Mouse (Mus musculus): ENCODE measurements around the gene Tusc2. TPM values are rescaled to one million over a fixed set of nuclear protein-coding genes. Genes with fewer than 3 reads are reported as not detected.
"Not testable (repeated sequence)": the region's sequence is repeated elsewhere in the genome, so short reads cannot be mapped to it uniquely, and the experiment has no call there.

Tusc2 gene
- polyA plus RNA-seq, 1 experiment from 2014 or later: 38.2 TPM

DNA sequence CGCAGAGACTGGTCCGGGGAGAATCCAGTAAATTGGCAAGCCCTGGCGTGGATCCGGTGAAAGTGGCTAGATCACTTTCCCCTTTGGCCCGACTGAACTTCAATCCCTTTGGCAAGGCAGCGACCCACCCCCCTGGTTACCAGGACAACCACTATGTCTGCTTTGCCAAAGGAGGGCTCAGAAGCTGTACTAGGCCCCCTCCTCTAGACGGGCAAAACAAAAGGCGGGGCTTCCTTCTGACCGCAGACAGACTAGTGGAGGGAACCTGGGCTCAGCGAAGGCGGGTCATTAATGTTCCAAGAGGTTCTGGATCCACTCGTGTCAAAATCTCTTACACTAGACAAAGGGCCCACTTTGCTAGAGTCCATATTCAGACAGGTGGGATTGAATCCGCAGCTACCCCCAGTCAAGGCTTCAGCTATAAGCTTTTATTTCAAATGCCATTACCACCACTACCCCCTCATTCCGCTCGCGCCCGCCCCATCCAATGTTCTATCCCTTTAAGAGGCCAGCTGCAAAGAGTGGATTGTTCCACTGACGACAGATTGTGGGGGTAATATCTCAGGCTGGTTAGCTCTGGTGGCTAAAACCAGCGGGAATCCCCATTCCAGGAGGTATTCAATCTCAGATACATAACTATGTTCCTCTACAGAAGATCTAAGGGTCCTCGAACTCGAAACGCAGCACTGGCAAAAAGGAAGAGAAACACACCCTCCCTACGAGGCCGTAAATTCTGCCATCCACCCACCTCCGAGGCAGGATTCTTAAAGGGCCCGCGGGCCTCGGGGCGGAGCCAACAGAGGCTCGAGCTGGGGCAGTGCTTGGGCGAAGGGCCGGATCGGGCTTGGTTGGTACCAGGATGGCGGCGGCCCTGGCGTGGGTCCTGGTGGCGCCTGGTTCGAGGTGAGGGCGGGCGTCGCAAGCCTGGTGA is 5.5 kb downstream of the Tusc2 start:
- H3K4me2 ChIP-seq: peak overlapping the region; percentile 65
- H3K27me3 ChIP-seq (ENCODE audit: insufficient read depth, low read length): no peaks in the 10 kb centered on the region
- H3K27ac ChIP-seq (ENCODE audit: low read depth): peak overlapping the region; percentile 92
- peak overlapping the region; percentile 89 for H3K9ac ChIP-seq
- ATAC-seq (ENCODE audit: insufficient read depth): peak; percentile 82
- no peaks in the 10 kb centered on the region for H3K9me3 ChIP-seq (ENCODE audit: low read depth, low read length)
- WGBS: under 1% methylated on average over 41 of the region's 41 CpGs
- H3K4me1 ChIP-seq (ENCODE audit: insufficient read depth): peaks cover 27% of the 10 kb centered on the region
- H3K4me3 ChIP-seq (ENCODE audit: low read depth, low read length): peak overlapping the region; percentile 84
- no peak for TF ChIP-seq CTCF (IDR thresholded peaks at IDR 0.05; ENCODE audit: low read depth)
- peaks cover 50% of the 10 kb centered on the region for H3K36me3 ChIP-seq (ENCODE audit: insufficient read depth)
- peak; percentile 94 for DNase-seq

DNA sequence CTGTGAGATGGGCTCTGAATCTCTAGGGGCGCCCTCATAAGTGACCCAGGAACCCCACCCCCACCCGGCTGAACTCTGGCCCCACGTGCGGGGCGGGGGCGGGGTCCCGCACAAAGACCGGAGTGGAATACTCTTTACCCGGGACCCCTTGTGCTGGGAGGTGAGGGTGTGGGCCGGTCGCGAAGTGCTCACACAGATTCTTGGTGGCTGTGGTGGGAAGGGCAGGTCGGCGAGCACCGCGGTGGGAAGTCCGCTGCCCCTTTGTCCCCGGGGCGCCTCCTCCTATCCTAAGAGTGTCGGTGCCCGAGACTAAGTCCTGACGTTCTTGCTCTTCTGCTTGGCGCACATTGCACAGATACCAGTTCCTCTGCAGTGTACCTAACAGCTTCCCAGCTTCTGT is 6.2 kb downstream of the Tusc2 start:
- peak overlapping the region; percentile 92 for H3K27ac ChIP-seq (ENCODE audit: low read depth)
- H3K9me3 ChIP-seq (ENCODE audit: low read depth, low read length): no peaks in the 10 kb centered on the region
- peak overlapping the region; percentile 89 for H3K9ac ChIP-seq
- under 1% methylated on average over 23 of the region's 23 CpGs for WGBS
- H3K36me3 ChIP-seq (ENCODE audit: insufficient read depth): peaks cover 52% of the 10 kb centered on the region
- H3K4me3 ChIP-seq (ENCODE audit: low read depth, low read length): peak overlapping the region; percentile 84
- H3K4me1 ChIP-seq (ENCODE audit: insufficient read depth): peaks cover 21% of the 10 kb centered on the region
- peak; percentile 55 for DNase-seq
- peak overlapping the region; percentile 65 for H3K4me2 ChIP-seq
- H3K27me3 ChIP-seq (ENCODE audit: insufficient read depth, low read length): no peaks in the 10 kb centered on the region
- no peak for TF ChIP-seq CTCF (IDR thresholded peaks at IDR 0.05; ENCODE audit: low read depth)
- peak; percentile 18 for ATAC-seq (ENCODE audit: insufficient read depth)

GRCm38 (mm10) chr9:107570016-107570415 is 7.0 kb downstream of the Tusc2 start:
- H3K9ac ChIP-seq: peak overlapping the region; percentile 89
- no peaks in the 10 kb centered on the region for H3K9me3 ChIP-seq (ENCODE audit: low read depth, low read length)
- peaks cover 21% of the 10 kb centered on the region for H3K4me1 ChIP-seq (ENCODE audit: insufficient read depth)
- H3K36me3 ChIP-seq (ENCODE audit: insufficient read depth): peaks cover 49% of the 10 kb centered on the region
- H3K4me3 ChIP-seq (ENCODE audit: low read depth, low read length): peak overlapping the region; percentile 84
- no peaks in the 10 kb centered on the region for H3K27me3 ChIP-seq (ENCODE audit: insufficient read depth, low read length)
- DNase-seq (no peak), ATAC-seq (ENCODE audit: insufficient read depth) (no peak)
- peak overlapping the region; percentile 65 for H3K4me2 ChIP-seq
- peak; percentile 12; the same call in 1 of the 2 replicates for TF ChIP-seq CTCF (IDR thresholded peaks at IDR 0.05; ENCODE audit: low read depth)
- whole genome bisulfite sequencing: 24% methylated on average over 13 of the region's 13 CpGs
- peak overlapping the region; percentile 92 for H3K27ac ChIP-seq (ENCODE audit: low read depth)

DNA sequence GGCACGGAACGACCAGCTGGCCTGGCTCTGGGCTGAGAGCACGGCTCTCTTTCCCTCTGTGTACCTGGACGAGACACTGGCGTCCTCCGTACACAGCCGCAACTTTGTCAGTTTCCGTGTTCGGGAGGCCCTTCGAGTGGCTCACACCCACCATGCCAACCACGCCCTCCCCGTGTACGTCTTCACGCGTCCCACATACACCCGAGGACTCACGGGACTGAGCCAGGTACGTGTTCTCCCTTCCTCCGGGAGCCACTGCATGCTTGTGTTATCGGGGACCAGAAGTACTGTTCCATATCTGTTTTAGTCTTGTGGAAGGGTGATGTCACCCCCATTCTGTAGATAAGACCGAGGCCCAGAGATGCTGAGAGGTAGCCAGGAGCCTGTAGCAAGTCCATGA is 7.8 kb downstream of the Tusc2 start:
- ATAC-seq (ENCODE audit: insufficient read depth): no peak
- H3K4me3 ChIP-seq (ENCODE audit: low read depth, low read length): peak overlapping the region; percentile 84
- peak overlapping the region; percentile 92 for H3K27ac ChIP-seq (ENCODE audit: low read depth)
- no peak for TF ChIP-seq CTCF (IDR thresholded peaks at IDR 0.05; ENCODE audit: low read depth)
- H3K4me2 ChIP-seq: peak overlapping the region; percentile 65
- DNase-seq: no peak
- 84% methylated on average over 21 of the region's 21 CpGs for WGBS
- peaks cover 23% of the 10 kb centered on the region for H3K4me1 ChIP-seq (ENCODE audit: insufficient read depth)
- H3K9me3 ChIP-seq (ENCODE audit: low read depth, low read length): no peaks in the 10 kb centered on the region
- peaks cover 43% of the 10 kb centered on the region for H3K36me3 ChIP-seq (ENCODE audit: insufficient read depth)
- no peaks in the 10 kb centered on the region for H3K27me3 ChIP-seq (ENCODE audit: insufficient read depth, low read length)
- peak overlapping the region; percentile 89 for H3K9ac ChIP-seq

DNA sequence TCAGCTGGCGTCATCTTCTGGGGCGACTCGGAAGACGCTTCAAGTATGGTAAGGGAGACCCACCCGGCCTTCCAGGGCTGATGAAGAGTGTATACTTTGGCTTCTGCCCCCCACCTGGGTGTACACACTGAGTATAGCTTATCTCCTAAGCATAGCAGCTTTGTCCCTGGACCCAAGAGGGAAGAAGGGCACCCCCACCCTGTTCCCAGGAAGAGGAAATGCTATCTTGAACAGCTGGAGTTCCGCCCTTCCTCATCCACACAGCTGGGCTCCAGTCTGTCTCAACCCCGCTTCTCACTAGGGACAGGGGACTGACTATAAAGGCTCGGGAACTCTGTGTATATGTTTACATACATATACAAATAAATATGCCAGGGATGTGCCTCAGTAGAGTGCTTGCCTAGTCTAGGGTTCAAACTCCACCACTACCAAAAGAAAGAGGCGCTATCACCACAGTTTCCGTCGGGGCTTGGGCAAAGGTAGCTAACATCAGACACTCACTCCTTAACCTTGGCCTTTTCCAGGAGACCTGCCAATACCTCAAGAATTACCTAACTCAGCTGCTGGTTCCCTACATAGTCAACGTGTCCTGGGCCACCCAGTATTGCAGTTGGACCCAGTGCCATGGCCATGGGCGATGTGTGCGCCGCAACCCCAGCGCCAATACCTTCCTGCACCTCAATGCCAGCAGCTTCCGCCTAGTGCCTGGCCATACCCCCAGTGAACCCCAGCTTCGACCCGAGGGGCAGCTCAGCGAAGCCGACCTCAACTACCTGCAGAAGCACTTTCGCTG is 8.7 kb downstream of the Tusc2 start:
- Histone ChIP-seq H3K27me3 (ENCODE audit: insufficient read depth, low read length) (no peaks in the 10 kb centered on the region), H3K4me3 (ENCODE audit: low read depth, low read length) (peak overlapping the region; percentile 84; the same call in 1 of the 2 replicates), H3K4me2 (peak overlapping the region; percentile 65), H3K9ac (peak overlapping the region; percentile 89; the same call in 1 of the 2 replicates), H3K9me3 (ENCODE audit: low read depth, low read length) (no peaks in the 10 kb centered on the region), H3K36me3 (ENCODE audit: insufficient read depth) (peaks cover 43% of the 10 kb centered on the region), H3K27ac (ENCODE audit: low read depth) (peak overlapping the region; percentile 36; the same call in 1 of the 2 replicates), H3K4me1 (ENCODE audit: insufficient read depth) (peaks cover 29% of the 10 kb centered on the region)
- WGBS: 84% methylated on average over 22 of the region's 22 CpGs
- DNase-seq (no peak), ATAC-seq (ENCODE audit: insufficient read depth) (no peak)
- TF ChIP-seq CTCF (IDR thresholded peaks at IDR 0.05; ENCODE audit: low read depth): no peak

DNA sequence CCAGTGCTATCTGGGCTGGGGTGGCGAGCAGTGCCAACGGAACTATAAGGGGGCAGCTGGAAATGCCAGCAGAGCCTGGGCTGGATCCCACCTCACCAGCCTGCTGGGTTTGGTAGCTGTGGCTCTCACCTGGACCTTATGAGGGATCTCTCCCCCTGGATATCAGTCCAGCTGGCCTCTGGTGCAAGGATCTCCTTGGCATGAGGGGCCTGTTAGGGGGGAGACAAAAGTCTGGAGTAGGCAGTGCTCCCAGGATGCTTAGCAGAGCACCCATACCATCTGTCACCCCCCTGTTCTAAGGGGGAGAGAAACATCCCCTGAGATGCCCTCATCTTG is 9.2 kb downstream of the Tusc2 start:
- H3K27me3 ChIP-seq (ENCODE audit: insufficient read depth, low read length): no peaks in the 10 kb centered on the region
- no peak overlapping the region for H3K27ac ChIP-seq (ENCODE audit: low read depth)
- peaks cover 30% of the 10 kb centered on the region for H3K4me1 ChIP-seq (ENCODE audit: insufficient read depth)
- no peaks in the 10 kb centered on the region for H3K9me3 ChIP-seq (ENCODE audit: low read depth, low read length)
- TF ChIP-seq CTCF (IDR thresholded peaks at IDR 0.05; ENCODE audit: low read depth): no peak
- 95% methylated on average over 2 of the region's 2 CpGs for WGBS
- H3K9ac ChIP-seq: no peak overlapping the region
- no peak overlapping the region for H3K4me2 ChIP-seq
- DNase-seq (no peak), ATAC-seq (ENCODE audit: insufficient read depth) (no peak)
- peaks cover 43% of the 10 kb centered on the region for H3K36me3 ChIP-seq (ENCODE audit: insufficient read depth)
- no peak overlapping the region for H3K4me3 ChIP-seq (ENCODE audit: low read depth, low read length)

DNA sequence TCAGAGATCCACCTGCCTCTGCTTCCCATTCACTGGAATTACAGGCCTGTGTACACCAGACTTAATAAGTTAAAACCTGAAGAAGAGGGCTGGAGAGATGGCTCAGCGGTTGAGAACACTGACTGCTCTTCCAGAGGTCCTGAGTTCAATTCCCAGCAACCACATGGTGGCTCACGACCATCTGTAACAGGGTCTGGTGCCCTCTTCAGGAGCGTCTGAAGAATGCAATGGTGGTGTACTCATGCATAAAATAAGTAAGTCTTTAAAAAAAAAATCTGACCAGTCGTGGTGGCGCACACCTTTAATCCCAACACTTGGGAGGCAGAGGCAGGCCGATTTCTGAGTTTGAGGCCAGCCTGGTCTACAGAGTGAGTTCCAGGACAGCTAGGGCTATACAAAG is 10.7 kb downstream of the Tusc2 start:
- not testable (repeated sequence) for H3K9me3 ChIP-seq (ENCODE audit: low read depth, low read length); DNase-seq; H3K27me3 ChIP-seq (ENCODE audit: insufficient read depth, low read length); ATAC-seq (ENCODE audit: insufficient read depth); H3K4me3 ChIP-seq (ENCODE audit: low read depth, low read length); H3K27ac ChIP-seq (ENCODE audit: low read depth); H3K4me2 ChIP-seq; H3K9ac ChIP-seq
- H3K36me3 ChIP-seq (ENCODE audit: insufficient read depth): peaks cover 43% of the 10 kb centered on the region
- 0 out of 2 replicates have a peak, but pooled peaks have one; percentile 21 for TF ChIP-seq CTCF (IDR thresholded peaks at IDR 0.05; ENCODE audit: low read depth)
- peaks cover 29% of the 10 kb centered on the region for H3K4me1 ChIP-seq (ENCODE audit: insufficient read depth)
- WGBS: 82% methylated on average over 6 of the region's 6 CpGs

Data from lung, embryonic 14.5 days (tissue).